Mouse (Mus musculus): ENCODE data around the gene Borcs7.
A peak's percentile ranks its signal among the peaks of the same experiment; 100 is the strongest.
"Not testable (repeated sequence)": the region's sequence is repeated elsewhere in the genome, so short reads cannot be mapped to it uniquely, and the experiment has no call there.

Gene Borcs7

GRCm38 (mm10) chr19:46715016-46715415, 25.3 kb downstream of the Borcs7 start:
- no peak for DNase-seq (ENCODE audit: low read depth)

- DNase-seq (ENCODE audit: low read depth): no peak
Measured at GRCm38 (mm10) chr19:46718150-46718549, 28.4 kb downstream of the Borcs7 start.

- no peak for DNase-seq (ENCODE audit: low read depth)
Measured at GRCm38 (mm10) chr19:46724411-46724810, 34.7 kb downstream of the Borcs7 start.

- no peak for DNase-seq (ENCODE audit: low read depth)
Measured at GRCm38 (mm10) chr19:46726142-46726541, 36.4 kb downstream of the Borcs7 start.

- no peak for DNase-seq (ENCODE audit: low read depth)
Measured at GRCm38 (mm10) chr19:46727140-46727736, 37.5 kb downstream of the Borcs7 start.

GRCm38 (mm10) chr19:46727945-46728540, 38.3 kb downstream of the Borcs7 start:
- DNase-seq (ENCODE audit: low read depth): peak; percentile 58

- DNase-seq (ENCODE audit: low read depth): no peak
Measured at GRCm38 (mm10) chr19:46728909-46729308, 39.2 kb downstream of the Borcs7 start.

GRCm38 (mm10) chr19:46731351-46731750, 41.6 kb downstream of the Borcs7 start:
- DNase-seq (ENCODE audit: low read depth): no peak

- not testable (repeated sequence) for DNase-seq (ENCODE audit: low read depth)
Measured at GRCm38 (mm10) chr19:46732673-46733072, 43.0 kb downstream of the Borcs7 start.

- no peak for DNase-seq (ENCODE audit: low read depth)
Measured at GRCm38 (mm10) chr19:46733626-46734025, 43.9 kb downstream of the Borcs7 start.

- DNase-seq (ENCODE audit: low read depth): no peak
Measured at GRCm38 (mm10) chr19:46735241-46735640, 45.5 kb downstream of the Borcs7 start.

GRCm38 (mm10) chr19:46737106-46737505, 47.4 kb downstream of the Borcs7 start:
- no peak for DNase-seq (ENCODE audit: low read depth)

GRCm38 (mm10) chr19:46740341-46741008, 50.8 kb downstream of the Borcs7 start:
- peak; percentile 67 for DNase-seq (ENCODE audit: low read depth)

GRCm38 (mm10) chr19:46741574-46741973, 51.9 kb downstream of the Borcs7 start:
- DNase-seq (ENCODE audit: low read depth): no peak

- no peak for DNase-seq (ENCODE audit: low read depth)
Measured at GRCm38 (mm10) chr19:46744681-46745080, 55.0 kb downstream of the Borcs7 start.

GRCm38 (mm10) chr19:46747799-46748198, 58.1 kb downstream of the Borcs7 start:
- DNase-seq (ENCODE audit: low read depth): no peak

GRCm38 (mm10) chr19:46752235-46752634, 62.5 kb downstream of the Borcs7 start:
- DNase-seq (ENCODE audit: low read depth): no peak
